Mouse (Mus musculus): ENCODE data around the gene Trp53bp2. TPM values are rescaled to one million over a fixed set of nuclear protein-coding genes. Genes with fewer than 3 reads are reported as not detected.

The Trp53bp2 gene
- polyA plus RNA-seq, 1 experiment, result 23.7 TPM

- Histone ChIP-seq H3K27me3 (ENCODE audit: control insufficient read depth, insufficient read depth, low read length, poor library complexity, severe bottlenecking) (no peaks in the 10 kb centered on the region), H3K9me3 (replicated peaks; ENCODE audit: control insufficient read depth, insufficient read depth, low read length, poor library complexity, severe bottlenecking) (no peaks in the 10 kb centered on the region), H3K9ac (ENCODE audit: low read depth, poor library complexity, severe bottlenecking) (no peak overlapping the region), H3K36me3 (ENCODE audit: control insufficient read depth, insufficient read depth, low read length, poor library complexity, severe bottlenecking) (0 out of 2 replicates have a peak, but pooled peaks cover 2% of the 10 kb centered on the region), H3K4me3 (ENCODE audit: low read depth, low read length) (no peak overlapping the region), H3K27ac (ENCODE audit: insufficient read depth, low read length) (no peak overlapping the region), H3K4me1 (ENCODE audit: control insufficient read depth, insufficient read depth, low read length) (no peaks in the 10 kb centered on the region)
- TF ChIP-seq CTCF (IDR thresholded peaks at IDR 0.05; ENCODE audit: low read depth, low read length) (no peak), EP300 (IDR thresholded peaks at IDR 0.05; ENCODE audit: insufficient read depth, low read depth, low read length) (no peak), POLR2A (IDR thresholded peaks at IDR 0.05; ENCODE audit: insufficient read depth, low read length) (no peak)
These were observed 18.5 kb downstream of the Trp53bp2 start for GRCm38 (mm10) chr1:182427426-182427825.

GRCm38 (mm10) chr1:182429826-182430225, 20.9 kb downstream of the Trp53bp2 start:
- Histone ChIP-seq H3K4me3 (ENCODE audit: low read depth, low read length) (no peak overlapping the region), H3K36me3 (ENCODE audit: control insufficient read depth, insufficient read depth, low read length, poor library complexity, severe bottlenecking) (0 out of 2 replicates have a peak, but pooled peaks cover 2% of the 10 kb centered on the region), H3K9me3 (replicated peaks; ENCODE audit: control insufficient read depth, insufficient read depth, low read length, poor library complexity, severe bottlenecking) (no peaks in the 10 kb centered on the region), H3K4me1 (ENCODE audit: control insufficient read depth, insufficient read depth, low read length) (no peaks in the 10 kb centered on the region), H3K27ac (ENCODE audit: insufficient read depth, low read length) (no peak overlapping the region), H3K27me3 (ENCODE audit: control insufficient read depth, insufficient read depth, low read length, poor library complexity, severe bottlenecking) (no peaks in the 10 kb centered on the region), H3K9ac (ENCODE audit: low read depth, poor library complexity, severe bottlenecking) (no peak overlapping the region)
- TF ChIP-seq POLR2A (IDR thresholded peaks at IDR 0.05; ENCODE audit: insufficient read depth, low read length), result no peak
- no peak for TF ChIP-seq CTCF (IDR thresholded peaks at IDR 0.05; ENCODE audit: low read depth, low read length)
- TF ChIP-seq EP300 (IDR thresholded peaks at IDR 0.05; ENCODE audit: insufficient read depth, low read depth, low read length), result no peak

GRCm38 (mm10) chr1:182430676-182431075, 21.7 kb downstream of the Trp53bp2 start:
- no peaks in the 10 kb centered on the region for H3K27me3 ChIP-seq (ENCODE audit: control insufficient read depth, insufficient read depth, low read length, poor library complexity, severe bottlenecking)

GRCm38 (mm10) chr1:182432059-182432458, 23.1 kb downstream of the Trp53bp2 start:
- H3K9ac ChIP-seq (ENCODE audit: low read depth, poor library complexity, severe bottlenecking), result no peak overlapping the region
- TF ChIP-seq CTCF (IDR thresholded peaks at IDR 0.05; ENCODE audit: low read depth, low read length) (no peak), EP300 (IDR thresholded peaks at IDR 0.05; ENCODE audit: insufficient read depth, low read depth, low read length) (no peak)
- H3K36me3 ChIP-seq (ENCODE audit: control insufficient read depth, insufficient read depth, low read length, poor library complexity, severe bottlenecking), result 0 out of 2 replicates have a peak, but pooled peaks cover 2% of the 10 kb centered on the region
- H3K27ac ChIP-seq (ENCODE audit: insufficient read depth, low read length), result no peak overlapping the region
- H3K27me3 ChIP-seq (ENCODE audit: control insufficient read depth, insufficient read depth, low read length, poor library complexity, severe bottlenecking), result no peaks in the 10 kb centered on the region
- H3K4me3 ChIP-seq (ENCODE audit: low read depth, low read length), result no peak overlapping the region
- no peaks in the 10 kb centered on the region for H3K9me3 ChIP-seq (replicated peaks; ENCODE audit: control insufficient read depth, insufficient read depth, low read length, poor library complexity, severe bottlenecking)
- H3K4me1 ChIP-seq (ENCODE audit: control insufficient read depth, insufficient read depth, low read length), result no peaks in the 10 kb centered on the region

More at GRCm38 (mm10) chr1:182430676-182431075, 21.7 kb downstream of the Trp53bp2 start:
- Histone ChIP-seq H3K27ac (ENCODE audit: insufficient read depth, low read length) (no peak overlapping the region), H3K4me1 (ENCODE audit: control insufficient read depth, insufficient read depth, low read length) (no peaks in the 10 kb centered on the region), H3K36me3 (ENCODE audit: control insufficient read depth, insufficient read depth, low read length, poor library complexity, severe bottlenecking) (0 out of 2 replicates have a peak, but pooled peaks cover 2% of the 10 kb centered on the region), H3K9ac (ENCODE audit: low read depth, poor library complexity, severe bottlenecking) (no peak overlapping the region), H3K4me3 (ENCODE audit: low read depth, low read length) (no peak overlapping the region), H3K9me3 (replicated peaks; ENCODE audit: control insufficient read depth, insufficient read depth, low read length, poor library complexity, severe bottlenecking) (no peaks in the 10 kb centered on the region)
- TF ChIP-seq POLR2A (IDR thresholded peaks at IDR 0.05; ENCODE audit: insufficient read depth, low read length), result no peak
- TF ChIP-seq EP300 (IDR thresholded peaks at IDR 0.05; ENCODE audit: insufficient read depth, low read depth, low read length), result no peak
- TF ChIP-seq CTCF (IDR thresholded peaks at IDR 0.05; ENCODE audit: low read depth, low read length), result no peak

- TF ChIP-seq EP300 (IDR thresholded peaks at IDR 0.05; ENCODE audit: insufficient read depth, low read depth, low read length) (no peak), POLR2A (IDR thresholded peaks at IDR 0.05; ENCODE audit: insufficient read depth, low read length) (no peak), CTCF (IDR thresholded peaks at IDR 0.05; ENCODE audit: low read depth, low read length) (no peak)
- H3K4me3 ChIP-seq (ENCODE audit: low read depth, low read length), result no peak overlapping the region
- no peaks in the 10 kb centered on the region for H3K4me1 ChIP-seq (ENCODE audit: control insufficient read depth, insufficient read depth, low read length)
- H3K27me3 ChIP-seq (ENCODE audit: control insufficient read depth, insufficient read depth, low read length, poor library complexity, severe bottlenecking), result no peaks in the 10 kb centered on the region
- H3K27ac ChIP-seq (ENCODE audit: insufficient read depth, low read length), result no peak overlapping the region
- H3K36me3 ChIP-seq (ENCODE audit: control insufficient read depth, insufficient read depth, low read length, poor library complexity, severe bottlenecking), result 0 out of 2 replicates have a peak, but pooled peaks cover 3% of the 10 kb centered on the region
- H3K9me3 ChIP-seq (replicated peaks; ENCODE audit: control insufficient read depth, insufficient read depth, low read length, poor library complexity, severe bottlenecking), result no peaks in the 10 kb centered on the region
- no peak overlapping the region for H3K9ac ChIP-seq (ENCODE audit: low read depth, poor library complexity, severe bottlenecking)
These were observed 27.8 kb downstream of the Trp53bp2 start for GRCm38 (mm10) chr1:182436746-182437145.

- Histone ChIP-seq H3K4me1 (ENCODE audit: control insufficient read depth, insufficient read depth, low read length) (no peaks in the 10 kb centered on the region), H3K4me3 (ENCODE audit: low read depth, low read length) (no peak overlapping the region), H3K36me3 (ENCODE audit: control insufficient read depth, insufficient read depth, low read length, poor library complexity, severe bottlenecking) (peaks cover 11% of the 10 kb centered on the region), H3K9ac (ENCODE audit: low read depth, poor library complexity, severe bottlenecking) (no peak overlapping the region), H3K27ac (ENCODE audit: insufficient read depth, low read length) (no peak overlapping the region), H3K27me3 (ENCODE audit: control insufficient read depth, insufficient read depth, low read length, poor library complexity, severe bottlenecking) (no peaks in the 10 kb centered on the region), H3K9me3 (replicated peaks; ENCODE audit: control insufficient read depth, insufficient read depth, low read length, poor library complexity, severe bottlenecking) (no peaks in the 10 kb centered on the region)
- no peak for TF ChIP-seq EP300 (IDR thresholded peaks at IDR 0.05; ENCODE audit: insufficient read depth, low read depth, low read length)
- no peak for TF ChIP-seq CTCF (IDR thresholded peaks at IDR 0.05; ENCODE audit: low read depth, low read length)
- no peak for TF ChIP-seq POLR2A (IDR thresholded peaks at IDR 0.05; ENCODE audit: insufficient read depth, low read length)
These were observed 30.7 kb downstream of the Trp53bp2 start for GRCm38 (mm10) chr1:182439546-182440222.
